Mouse (Mus musculus) small intestine, adult 2 months (tissue): ENCODE data around the gene Erv3.

Experiments
- CTCF ChIP-seq: fragments of 200-500 bp; IDR thresholded peaks from 2 replicates; pipeline ENCODE4 v1.5.1; 2012; ENCODE audit warnings: low read depth, mild to moderate bottlenecking, control low read depth, inconsistent platforms, low read length, moderate library complexity, mixed read lengths; ENCODE audit not compliant: insufficient replicate concordance, insufficient read length; ENCODE audit errors: extremely low read depth
- POLR2A ChIP-seq: fragments of 200-500 bp; IDR thresholded peaks from 2 replicates; pipeline ENCODE4 v1.6.1; 2012; ENCODE audit warnings: low read depth, mild to moderate bottlenecking, control low read depth, inconsistent platforms, low read length, moderate library complexity

DNA sequence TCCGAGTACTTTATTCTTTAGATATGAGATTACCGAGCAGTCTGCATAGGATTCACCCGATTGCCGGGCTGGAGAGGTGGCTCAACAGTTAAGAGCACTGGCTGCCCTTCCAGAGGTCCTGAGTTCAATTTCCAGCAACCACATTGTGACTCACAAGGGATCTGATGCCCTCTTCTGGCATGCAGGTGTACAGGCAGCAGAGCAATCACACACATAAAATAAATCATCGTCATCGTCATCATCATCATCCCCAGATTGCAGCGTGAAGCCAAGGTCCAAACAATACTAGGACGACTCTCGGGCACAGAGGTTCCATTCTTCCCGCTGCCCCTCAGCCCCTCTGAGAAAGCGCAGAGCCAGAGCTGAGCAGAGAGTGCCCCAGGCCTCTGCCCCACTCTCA is 51.9 kb downstream of the Erv3 start:
- TF ChIP-seq POLR2A (no peak), CTCF (no peak)
